Mouse (Mus musculus) telencephalon, adult 2 months (tissue): ENCODE results near the gene Barx1.

Source experiments
- DNase-seq: peaks from one replicate; pipeline ENCODE4 v3.0.0-alpha.2; 2011; ENCODE audit warnings: low read depth, low spot score

The Barx1 gene

DNA sequence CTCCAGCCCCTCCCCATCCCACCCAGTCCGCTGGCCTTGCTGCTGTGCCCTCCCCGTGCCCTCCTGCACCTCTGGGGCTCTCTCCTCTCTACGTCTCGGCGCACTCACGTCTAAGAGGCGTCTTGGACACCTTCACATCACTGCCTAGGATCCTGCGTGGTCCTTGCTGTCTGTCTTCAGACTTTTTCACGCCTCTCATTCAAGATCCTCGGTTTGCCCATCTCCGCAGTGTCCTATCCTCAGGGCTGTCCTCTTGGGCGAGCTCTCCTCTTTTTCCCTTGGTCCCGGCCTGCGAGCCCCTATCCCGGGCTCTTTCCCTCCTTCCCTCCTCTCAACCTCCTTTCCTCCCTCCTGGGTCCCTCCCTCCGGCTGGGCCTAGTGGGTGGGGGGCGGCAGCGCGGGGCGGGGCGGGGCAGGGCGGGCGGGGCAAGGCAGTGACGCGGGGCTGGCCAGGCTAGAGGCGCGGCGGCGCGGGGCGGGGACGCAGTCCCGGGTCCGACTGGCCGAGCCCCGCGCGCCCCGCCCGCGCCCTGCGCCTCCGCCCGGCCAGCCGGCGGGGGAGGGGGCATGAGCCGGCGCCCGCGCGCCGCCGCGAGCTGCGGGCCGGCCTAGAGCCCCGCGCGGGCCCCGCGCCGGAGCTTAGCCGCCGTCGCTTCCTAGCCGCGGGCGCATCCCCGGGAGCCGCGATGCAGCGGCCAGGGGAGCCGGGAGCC, at the start of gene Barx1:
TSS of gene Barx1 (plus strand) at position 568 of the 713 bp plus-strand sequence.
- DNase-seq: no peak

GRCm38 (mm10) chr13:48614525-48614924, 48.3 kb upstream of the Barx1 start:
- no peak for DNase-seq

- DNase-seq: no peak
These were observed 45.0 kb upstream of the Barx1 start for GRCm38 (mm10) chr13:48617774-48618173.

DNA sequence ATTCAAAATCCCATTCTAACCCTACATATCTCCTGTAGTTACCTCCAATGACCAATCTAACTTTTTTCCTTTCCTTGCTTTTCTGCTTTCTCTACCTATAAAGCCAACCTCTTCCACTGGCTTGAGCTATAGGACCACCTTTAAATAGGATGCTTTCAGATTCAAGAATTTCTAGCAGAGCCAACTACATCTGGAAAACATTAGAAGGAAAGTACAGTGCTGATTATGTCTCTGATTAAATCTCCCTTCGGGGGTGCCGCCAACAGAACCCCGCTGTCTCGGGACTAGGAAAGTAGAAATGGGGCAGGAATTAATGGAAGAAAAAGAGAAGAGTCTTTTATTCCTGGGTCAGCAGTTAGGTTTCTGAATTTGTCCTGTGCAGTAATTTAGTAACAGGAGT, 43.9 kb upstream of the Barx1 start:
- DNase-seq: no peak

GRCm38 (mm10) chr13:48624968-48625398, 37.8 kb upstream of the Barx1 start:
- DNase-seq: no peak

- peak; percentile 89 for DNase-seq
These were observed 37.2 kb upstream of the Barx1 start, which contains the start of gene Ptpdc1 for GRCm38 (mm10) chr13:48625433-48626184. TSS of gene Ptpdc1 (minus strand) at chr13:48625664.

GRCm38 (mm10) chr13:48631691-48632090, 31.1 kb upstream of the Barx1 start:
- DNase-seq: no peak

DNA sequence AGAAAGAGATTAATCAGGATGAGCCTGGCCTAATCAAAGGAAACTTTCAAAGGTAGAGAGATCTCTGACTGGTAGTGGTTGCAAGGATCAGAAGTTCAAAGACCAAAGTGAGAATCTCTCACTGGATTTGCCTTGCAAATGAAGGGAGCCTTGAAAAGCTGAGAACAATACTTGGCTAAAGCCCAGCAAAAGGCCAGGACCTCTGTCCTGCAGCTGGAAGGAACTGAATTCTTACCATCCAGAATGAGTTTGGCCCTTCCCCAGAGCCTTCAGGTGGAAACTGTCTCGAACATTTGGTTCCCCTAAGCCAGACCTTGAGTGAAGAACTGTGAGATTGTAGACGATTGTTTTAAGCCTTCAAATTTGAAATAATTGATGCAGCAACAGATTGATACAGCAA, 25.1 kb upstream of the Barx1 start:
- DNase-seq: no peak

- DNase-seq: peak; percentile 54
These were observed 23.2 kb upstream of the Barx1 start for GRCm38 (mm10) chr13:48639570-48639969.

- no peak for DNase-seq
These were observed 19.7 kb upstream of the Barx1 start for GRCm38 (mm10) chr13:48643072-48643471.

DNA sequence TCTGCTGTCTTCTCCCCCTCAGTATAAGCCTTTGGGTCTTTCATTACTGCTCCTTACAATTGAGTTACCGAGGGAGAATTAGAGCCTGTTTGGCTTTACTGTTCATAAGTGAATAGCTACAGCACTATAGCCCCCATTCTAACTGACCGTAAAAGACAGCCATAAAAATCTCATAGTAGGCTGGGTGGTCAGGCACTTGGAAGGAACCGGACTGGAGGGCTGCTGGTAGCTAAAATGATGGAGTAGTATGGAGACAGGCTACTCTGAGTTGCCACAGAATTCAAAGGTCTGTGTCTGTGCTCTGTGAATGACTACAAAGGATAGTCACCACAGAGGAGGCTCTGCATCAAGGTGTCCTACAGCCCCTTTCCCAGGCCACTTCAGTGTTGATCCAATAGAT, 18.8 kb upstream of the Barx1 start:
- DNase-seq: no peak

GRCm38 (mm10) chr13:48646696-48647095, 16.1 kb upstream of the Barx1 start:
- DNase-seq: no peak

DNA sequence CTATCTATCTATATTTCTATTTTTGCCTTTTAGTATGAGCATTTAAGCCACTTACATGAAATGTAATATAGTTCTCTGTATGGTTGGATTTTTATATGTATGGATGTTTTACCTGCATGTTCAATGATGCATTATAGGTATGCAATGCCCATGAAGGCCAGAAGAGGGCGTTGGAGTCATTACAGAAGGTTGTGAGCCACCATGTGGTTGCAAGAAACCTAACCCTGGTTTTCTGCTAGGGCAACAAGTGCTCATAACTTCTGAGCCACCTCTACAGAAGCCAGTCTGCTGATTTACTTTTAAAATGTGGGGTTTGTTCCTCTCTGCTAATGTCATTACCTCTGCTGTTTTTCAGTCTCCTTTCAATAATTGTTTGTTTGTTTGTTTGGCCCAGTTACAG, 12.2 kb upstream of the Barx1 start:
- no peak for DNase-seq

GRCm38 (mm10) chr13:48651132-48652065, 11.4 kb upstream of the Barx1 start:
- no peak for DNase-seq

DNA sequence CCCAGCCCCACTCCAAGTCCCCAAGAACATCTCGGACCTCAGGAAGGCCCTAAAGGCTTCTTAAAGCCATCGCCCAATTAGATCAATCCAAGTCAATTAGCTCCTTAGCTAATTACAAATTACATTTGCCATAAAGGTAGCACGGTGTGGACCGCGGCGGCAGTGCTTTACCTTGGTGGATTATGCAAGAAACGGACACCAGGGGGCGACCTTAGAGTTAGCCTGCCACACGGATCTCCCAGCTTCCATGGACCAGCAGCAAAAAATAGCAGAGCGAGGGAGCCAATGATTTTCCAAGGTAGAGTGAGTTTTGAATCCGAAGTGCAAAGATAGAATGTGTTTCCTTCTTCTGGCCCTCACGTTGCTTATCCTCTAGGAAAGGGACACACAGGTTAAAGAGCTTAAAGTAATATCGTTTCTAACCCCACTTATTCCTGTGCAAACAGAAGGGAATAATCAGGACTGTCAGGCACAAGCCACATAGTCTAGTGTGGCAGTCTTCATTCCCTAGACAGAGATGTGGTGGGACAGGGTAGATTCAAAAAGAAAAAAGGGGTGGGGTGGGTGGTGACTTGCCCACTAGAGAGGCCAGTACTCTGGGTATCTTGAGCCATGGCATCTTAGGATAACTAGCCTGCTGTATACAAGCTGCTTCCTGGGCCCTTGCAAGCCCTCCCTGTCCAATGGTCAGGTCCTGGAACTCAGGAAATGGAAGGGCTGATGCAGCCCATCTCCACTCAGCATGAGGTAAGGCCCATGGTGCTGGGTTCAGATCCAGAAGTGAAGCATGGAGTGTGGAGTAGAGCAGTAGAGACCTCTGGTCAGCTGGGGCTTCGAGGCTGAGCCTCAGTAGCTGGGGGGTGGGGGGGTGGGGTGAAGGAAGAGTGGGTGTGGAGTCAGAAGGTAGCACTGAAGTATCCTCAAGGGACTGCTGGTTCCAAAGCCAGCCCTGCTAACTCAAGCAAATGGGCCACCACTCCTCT, 8.7 kb upstream of the Barx1 start:
- DNase-seq: peak; percentile 23

DNA sequence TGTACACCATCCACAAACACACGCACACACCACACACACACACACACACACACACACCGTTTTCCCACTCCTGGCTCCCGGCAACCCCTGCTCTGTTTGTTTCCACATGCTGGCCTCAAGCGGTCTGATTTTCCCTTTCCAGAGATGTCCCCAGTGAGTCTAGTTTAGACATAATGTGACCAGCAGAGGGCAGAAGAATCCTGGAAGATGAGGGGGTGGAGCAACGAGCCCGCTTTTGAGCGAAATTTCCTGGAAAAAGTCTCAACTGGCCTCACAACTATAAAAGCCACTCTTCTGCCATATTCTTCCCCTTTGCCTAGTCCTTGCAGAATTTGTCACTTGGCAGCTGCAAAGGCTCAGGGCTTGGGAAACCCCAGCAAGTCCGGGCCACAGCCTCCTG, 7.2 kb upstream of the Barx1 start:
- DNase-seq: peak; percentile 24

DNA sequence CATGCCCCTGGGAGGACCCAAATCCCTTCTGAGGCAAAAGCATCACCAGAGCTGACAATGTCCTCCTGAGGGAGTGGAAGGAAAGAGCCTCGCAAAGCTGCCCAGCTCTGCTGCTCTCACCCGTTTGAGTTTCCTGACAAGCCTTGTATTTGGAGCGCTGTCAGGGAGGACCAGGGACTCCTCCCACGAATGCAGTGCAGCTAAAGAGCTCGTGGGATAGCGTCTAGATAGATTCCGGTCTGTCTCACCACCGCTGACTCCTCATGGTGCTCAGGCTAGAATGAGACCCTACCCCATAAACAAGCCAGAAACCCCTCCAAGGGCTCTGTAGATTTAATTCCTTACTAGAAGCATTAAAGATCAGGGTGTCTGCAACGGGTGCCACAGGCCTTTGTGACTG, 5.0 kb upstream of the Barx1 start:
- no peak for DNase-seq

DNA sequence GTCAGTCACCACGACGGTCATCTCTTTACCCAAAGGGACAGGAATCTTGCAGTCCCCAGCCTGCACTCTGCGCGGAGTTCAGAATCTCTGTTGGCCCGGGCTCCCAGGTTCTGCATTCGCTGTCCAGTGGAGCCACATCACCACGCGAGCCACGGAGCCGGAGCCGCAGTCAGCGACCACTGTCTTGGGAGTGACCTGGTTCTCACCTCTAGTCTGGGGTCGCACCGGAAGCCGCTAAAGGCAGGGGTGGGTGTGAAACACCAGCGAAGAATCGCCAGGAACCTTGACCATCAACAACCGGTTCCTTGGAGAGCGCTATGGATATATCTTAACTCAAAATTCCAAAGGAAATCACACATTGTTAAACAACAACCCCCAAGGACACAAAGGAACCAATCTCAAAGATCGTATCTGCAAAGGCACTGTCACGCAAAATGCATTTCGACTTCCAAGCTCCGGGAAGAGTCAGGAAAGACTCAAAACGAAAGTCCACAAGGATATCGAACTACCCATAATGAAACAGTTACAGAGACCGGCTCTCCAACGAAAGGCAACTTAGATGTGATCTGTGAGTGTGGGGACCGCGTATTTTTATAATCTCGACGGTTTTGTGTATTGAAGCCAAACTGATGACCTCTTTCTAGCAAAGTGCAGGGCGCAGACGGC, 4.1 kb upstream of the Barx1 start:
- no peak for DNase-seq

DNA sequence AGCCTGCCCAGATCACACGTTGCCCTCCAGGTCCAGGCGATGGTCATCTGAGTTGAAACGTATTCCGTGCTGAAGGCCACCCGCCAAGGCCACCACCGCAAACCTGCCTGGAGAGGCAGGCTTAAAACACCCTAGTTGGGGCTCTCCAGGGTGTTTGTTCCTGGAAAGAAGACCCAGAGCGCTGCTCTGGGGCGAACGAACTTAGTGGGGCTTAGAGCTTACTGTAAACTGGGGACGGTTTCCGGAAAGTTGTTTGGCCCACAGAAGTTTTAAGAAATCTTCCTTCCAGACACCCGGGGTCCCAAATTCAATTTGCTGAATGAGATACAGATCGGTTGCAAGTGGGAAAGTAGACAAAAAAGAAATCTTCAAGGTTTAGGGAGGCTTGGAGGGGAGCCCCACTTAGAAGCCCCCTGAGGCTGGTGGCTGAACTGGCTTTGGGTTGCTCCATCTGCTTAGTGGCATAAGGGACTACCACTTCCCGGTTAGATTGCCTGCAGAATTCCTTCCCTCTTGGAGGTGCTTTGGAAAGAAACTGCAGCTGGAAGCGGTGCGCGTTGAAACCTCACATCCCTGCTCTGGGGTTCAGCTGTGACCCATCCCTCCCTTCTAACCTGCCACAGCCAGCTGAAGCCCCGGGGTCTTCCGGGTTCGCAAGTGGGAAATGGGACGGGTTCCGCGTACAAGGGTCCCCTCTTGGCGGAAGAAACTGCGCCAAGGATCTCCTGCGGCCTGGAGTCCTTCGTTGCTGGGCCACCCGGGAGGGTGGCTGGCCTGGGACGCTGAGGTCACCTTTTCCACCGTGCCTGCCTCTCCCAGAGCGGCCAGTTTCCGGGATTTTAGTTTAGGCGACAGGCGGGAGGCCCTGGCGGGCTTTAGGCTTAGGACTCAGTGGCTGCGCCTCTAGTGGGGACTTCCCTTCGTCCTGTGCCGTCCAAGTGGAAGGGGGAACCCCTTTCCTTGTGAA, 3.3 kb upstream of the Barx1 start:
- no peak for DNase-seq
